Mouse (Mus musculus): ENCODE data around the gene Pck2. TPM values are rescaled to one million over a fixed set of nuclear protein-coding genes. Genes with fewer than 3 reads are reported as not detected.

The Pck2 gene
- total RNA-seq, 2 experiments from 2014 or later = 45.2 to 51.4 TPM

GRCm38 (mm10) chr14:55526674-55527073 lies 13.4 kb upstream of the Pck2 start:
- DNase-seq = no peak

GRCm38 (mm10) chr14:55527940-55528339 lies 12.1 kb upstream of the Pck2 start:
- DNase-seq = peak; percentile 30

- DNase-seq = peak; percentile 73
Measured at GRCm38 (mm10) chr14:55536116-55536745, 3.8 kb upstream of the Pck2 start.

- DNase-seq = peak; percentile 92
Measured at GRCm38 (mm10) chr14:55540787-55541321, 788 bp downstream of the Pck2 start.

GRCm38 (mm10) chr14:55542268-55542667 lies 2.2 kb downstream of the Pck2 start:
- no peak for DNase-seq

- DNase-seq = peak; percentile 40
Measured at GRCm38 (mm10) chr14:55544334-55544733, 4.3 kb downstream of the Pck2 start.

GRCm38 (mm10) chr14:55550191-55550590 lies 10.1 kb downstream of the Pck2 start:
- DNase-seq = no peak

GRCm38 (mm10) chr14:55551347-55551746 lies 11.3 kb downstream of the Pck2 start:
- DNase-seq = no peak

GRCm38 (mm10) chr14:55551794-55552193 lies 11.7 kb downstream of the Pck2 start:
- no peak for DNase-seq

- DNase-seq = no peak
Measured at GRCm38 (mm10) chr14:55554635-55555034, 14.6 kb downstream of the Pck2 start.

GRCm38 (mm10) chr14:55555788-55556187 lies 15.7 kb downstream of the Pck2 start:
- DNase-seq = no peak

- DNase-seq = peak; percentile 86
Measured at GRCm38 (mm10) chr14:55557003-55557402, 16.9 kb downstream of the Pck2 start.

GRCm38 (mm10) chr14:55557587-55557986 lies 17.5 kb downstream of the Pck2 start:
- no peak for DNase-seq

GRCm38 (mm10) chr14:55558740-55559448 lies 18.8 kb downstream of the Pck2 start:
- DNase-seq = no peak

GRCm38 (mm10) chr14:55559799-55560201 lies 19.7 kb downstream of the Pck2 start, which contains the start of gene Dcaf11:
Gene Dcaf11 (plus strand): TSS chr14:55560006.
- peak; percentile 94 for DNase-seq

- peak; percentile 98 for DNase-seq
Measured at GRCm38 (mm10) chr14:55560202-55561073, 20.4 kb downstream of the Pck2 start, which contains the start of gene A730061H03Rik. Gene A730061H03Rik (minus strand): TSS chr14:55560406.

GRCm38 (mm10) chr14:55561860-55562259 lies 21.8 kb downstream of the Pck2 start:
- DNase-seq = no peak

GRCm38 (mm10) chr14:55563249-55563648 lies 23.2 kb downstream of the Pck2 start:
- DNase-seq = no peak

- no peak for DNase-seq
Measured at GRCm38 (mm10) chr14:55565748-55566147, 25.7 kb downstream of the Pck2 start.

- no peak for DNase-seq
Measured at GRCm38 (mm10) chr14:55567496-55567895, 27.4 kb downstream of the Pck2 start.

GRCm38 (mm10) chr14:55570588-55570987 lies 30.5 kb downstream of the Pck2 start:
- DNase-seq = no peak

GRCm38 (mm10) chr14:55571760-55572159 lies 31.7 kb downstream of the Pck2 start:
- DNase-seq = no peak
